Mouse (Mus musculus) neural tube, embryonic 14.5 days (tissue): ENCODE data around the gene Sun1. TPM values are rescaled to one million over a fixed set of nuclear protein-coding genes. Genes with fewer than 3 reads are reported as not detected.

Experiments
- ATAC-seq: fragments of 200-750 bp; cut with Nextera tagmentation; 2 replicates; pipeline ENCODE4 v1.8.0; 2017; ENCODE audit warnings: low read depth, mild to moderate bottlenecking, moderate TSS enrichment, moderate library complexity
- H3K27ac ChIP-seq: fragments of 300-500 bp; sonication (generic); 2 replicates; pipeline ENCODE4 v1.5.1; 2014; ENCODE audit warnings: low read depth, mild to moderate bottlenecking, control low read depth, low read length, moderate library complexity, mixed read lengths
- H3K27me3 ChIP-seq: fragments of 300-500 bp; sonication (generic); 2 replicates; pipeline ENCODE4 v1.6.1; 2014; ENCODE audit warnings: low read length; ENCODE audit not compliant: control insufficient read depth, insufficient read depth
- H3K36me3 ChIP-seq: fragments of 300-500 bp; sonication (generic); 2 replicates; pipeline ENCODE4 v1.6.1; 2014; ENCODE audit warnings: low read length, mixed read lengths; ENCODE audit not compliant: control insufficient read depth, insufficient read depth
- H3K4me1 ChIP-seq: fragments of 300-500 bp; sonication (generic); 2 replicates; pipeline ENCODE4 v1.6.1; 2014; ENCODE audit warnings: low read length; ENCODE audit not compliant: control insufficient read depth, insufficient read depth
- H3K4me2 ChIP-seq: fragments of 300-500 bp; sonication (generic); 2 replicates; pipeline ENCODE4 v1.6.1; 2014; ENCODE audit warnings: mild to moderate bottlenecking, low read depth, low read length, control low read depth
- H3K4me3 ChIP-seq: fragments of 300-500 bp; sonication (generic); 2 replicates; pipeline ENCODE4 v1.5.1; 2014; ENCODE audit warnings: low read depth, low read length, control low read depth, mixed read lengths
- H3K9ac ChIP-seq: fragments of 300-500 bp; sonication (generic); replicated peaks from 2 replicates; pipeline ENCODE4 v1.6.1; 2014; ENCODE audit warnings: low read depth, mild to moderate bottlenecking, control low read depth, low read length, mixed read lengths
- H3K9me3 ChIP-seq: fragments of 300-500 bp; sonication (generic); 2 replicates; pipeline ENCODE4 v1.6.1; 2016; ENCODE audit warnings: low read length; ENCODE audit not compliant: control insufficient read depth
- WGBS: fragments of 180-500 bp; shearing (Covaris S2); extraction: QIAGEN DNeasy Blood & Tissue Kit; methylation state at CpG from one replicate; pipeline ENCODE4 v1.1.7; 2014; 5-methylcytosine and 5-hydroxymethylcytosine counted together
- polyA plus RNA-seq: library from polyadenylated mRNA; unstranded; fragments of >200 nt; fragmentation: Nextera tagmentation; extraction: Ambion mirVana; gene quantifications from 2 replicates; pipeline ENCODE4 v1.2.1, GENCODE M21; 2014

Gene Sun1
- polyA plus RNA-seq, 1 experiment from 2014 or later, result 49.5 TPM

DNA sequence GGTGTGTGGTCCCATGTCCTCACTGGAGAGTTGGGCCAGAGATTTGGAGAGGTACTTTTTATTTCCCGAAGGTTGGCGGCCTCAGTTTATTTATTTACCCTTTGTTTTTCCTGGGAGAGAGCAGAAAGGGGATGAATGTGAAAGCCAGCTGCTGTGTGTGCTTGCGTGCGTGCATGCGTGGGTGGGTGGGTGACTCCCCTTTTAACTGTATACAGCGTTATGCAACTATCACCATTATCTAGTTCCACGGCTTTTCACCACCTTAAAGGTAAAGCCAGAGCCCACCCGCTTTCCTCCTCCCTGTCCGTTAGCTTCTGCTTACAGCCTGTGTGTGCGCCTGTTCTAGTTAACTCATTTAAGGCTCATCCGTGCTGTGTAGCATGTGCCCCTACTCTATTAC lies 1.7 kb downstream of the Sun1 start:
- H3K27me3 ChIP-seq, result no peaks in the 10 kb centered on the region
- peaks cover 25% of the 10 kb centered on the region for H3K4me1 ChIP-seq
- H3K27ac ChIP-seq, result no peak overlapping the region
- 0 out of 2 replicates have a peak, but pooled peaks cover 3% of the 10 kb centered on the region for H3K36me3 ChIP-seq
- H3K9ac ChIP-seq, result no peak overlapping the region
- peak overlapping the region; percentile 99 for H3K4me3 ChIP-seq
- H3K4me2 ChIP-seq, result peak overlapping the region; percentile 80
- no peaks in the 10 kb centered on the region for H3K9me3 ChIP-seq
- ATAC-seq, result no peak
- WGBS, result 71% methylated on average over 11 of the region's 11 CpGs

- Histone ChIP-seq H3K27ac (no peak overlapping the region), H3K4me2 (no peak overlapping the region), H3K9ac (no peak overlapping the region), H3K36me3 (0 out of 2 replicates have a peak, but pooled peaks cover 3% of the 10 kb centered on the region), H3K9me3 (no peaks in the 10 kb centered on the region), H3K4me3 (no peak overlapping the region), H3K27me3 (no peaks in the 10 kb centered on the region), H3K4me1 (peaks cover 25% of the 10 kb centered on the region)
- ATAC-seq, result no peak
- 95% methylated on average over 5 of the region's 5 CpGs for WGBS
Observed at GRCm38 (mm10) chr5:139203312-139203711, 2.9 kb downstream of the Sun1 start.

GRCm38 (mm10) chr5:139206081-139206480 lies 5.6 kb downstream of the Sun1 start:
- 65% methylated on average over 4 of the region's 4 CpGs for WGBS
- H3K9ac ChIP-seq, result no peak overlapping the region
- no peak overlapping the region for H3K27ac ChIP-seq
- H3K36me3 ChIP-seq, result 0 out of 2 replicates have a peak, but pooled peaks cover 3% of the 10 kb centered on the region
- H3K9me3 ChIP-seq, result no peaks in the 10 kb centered on the region
- H3K27me3 ChIP-seq, result no peaks in the 10 kb centered on the region
- H3K4me2 ChIP-seq, result no peak overlapping the region
- ATAC-seq, result no peak
- no peak overlapping the region for H3K4me3 ChIP-seq
- H3K4me1 ChIP-seq, result peaks cover 21% of the 10 kb centered on the region

- Histone ChIP-seq H3K9ac (no peak overlapping the region), H3K4me3 (no peak overlapping the region), H3K9me3 (no peaks in the 10 kb centered on the region), H3K4me1 (peaks cover 18% of the 10 kb centered on the region), H3K36me3 (0 out of 2 replicates have a peak, but pooled peaks cover 3% of the 10 kb centered on the region), H3K27ac (no peak overlapping the region), H3K27me3 (no peaks in the 10 kb centered on the region), H3K4me2 (no peak overlapping the region)
- 75% methylated on average over 7 of the region's 7 CpGs for WGBS
- ATAC-seq, result no peak
Observed at GRCm38 (mm10) chr5:139206525-139206924, 6.1 kb downstream of the Sun1 start.

- no peak overlapping the region for H3K4me2 ChIP-seq
- no peak for ATAC-seq
- no peak overlapping the region for H3K27ac ChIP-seq
- no peak overlapping the region for H3K9ac ChIP-seq
- 0 out of 2 replicates have a peak, but pooled peaks cover 8% of the 10 kb centered on the region for H3K4me1 ChIP-seq
- 0 out of 2 replicates have a peak, but pooled peaks cover 3% of the 10 kb centered on the region for H3K36me3 ChIP-seq
- no peaks in the 10 kb centered on the region for H3K27me3 ChIP-seq
- H3K4me3 ChIP-seq, result no peak overlapping the region
- no peaks in the 10 kb centered on the region for H3K9me3 ChIP-seq
Observed at GRCm38 (mm10) chr5:139208183-139208582, 7.7 kb downstream of the Sun1 start.

GRCm38 (mm10) chr5:139208871-139209684 lies 8.6 kb downstream of the Sun1 start:
- WGBS, result 91% methylated on average over 10 of the region's 10 CpGs
- no peak for ATAC-seq
- Histone ChIP-seq H3K27ac (no peak overlapping the region), H3K4me2 (no peak overlapping the region), H3K4me3 (no peak overlapping the region), H3K9me3 (no peaks in the 10 kb centered on the region), H3K9ac (no peak overlapping the region), H3K36me3 (no peaks in the 10 kb centered on the region), H3K4me1 (0 out of 2 replicates have a peak, but pooled peaks cover 5% of the 10 kb centered on the region), H3K27me3 (no peaks in the 10 kb centered on the region)

DNA sequence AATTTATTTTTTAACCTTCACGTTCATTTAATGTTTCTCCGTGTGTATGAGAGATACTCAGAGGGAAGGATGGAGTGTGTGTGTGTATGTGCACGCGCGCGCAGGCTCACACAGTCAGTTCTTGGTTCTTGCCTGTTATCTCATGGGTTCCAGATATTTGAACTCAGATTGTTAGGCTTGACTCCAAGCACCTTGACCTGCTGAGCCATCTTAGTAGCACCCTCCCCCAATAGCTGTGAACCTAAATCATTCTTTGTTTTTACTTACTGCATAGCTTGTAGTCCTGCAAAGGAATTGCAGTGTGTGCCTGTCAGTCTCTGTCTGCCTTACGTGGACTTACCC lies 9.2 kb downstream of the Sun1 start:
- ATAC-seq, result no peak
- H3K36me3 ChIP-seq, result no peaks in the 10 kb centered on the region
- 0 out of 2 replicates have a peak, but pooled peaks cover 5% of the 10 kb centered on the region for H3K4me1 ChIP-seq
- H3K9ac ChIP-seq, result no peak overlapping the region
- H3K27ac ChIP-seq, result no peak overlapping the region
- no peaks in the 10 kb centered on the region for H3K27me3 ChIP-seq
- no peaks in the 10 kb centered on the region for H3K9me3 ChIP-seq
- H3K4me2 ChIP-seq, result no peak overlapping the region
- no peak overlapping the region for H3K4me3 ChIP-seq
- WGBS, result 95% methylated on average over 7 of the region's 7 CpGs

DNA sequence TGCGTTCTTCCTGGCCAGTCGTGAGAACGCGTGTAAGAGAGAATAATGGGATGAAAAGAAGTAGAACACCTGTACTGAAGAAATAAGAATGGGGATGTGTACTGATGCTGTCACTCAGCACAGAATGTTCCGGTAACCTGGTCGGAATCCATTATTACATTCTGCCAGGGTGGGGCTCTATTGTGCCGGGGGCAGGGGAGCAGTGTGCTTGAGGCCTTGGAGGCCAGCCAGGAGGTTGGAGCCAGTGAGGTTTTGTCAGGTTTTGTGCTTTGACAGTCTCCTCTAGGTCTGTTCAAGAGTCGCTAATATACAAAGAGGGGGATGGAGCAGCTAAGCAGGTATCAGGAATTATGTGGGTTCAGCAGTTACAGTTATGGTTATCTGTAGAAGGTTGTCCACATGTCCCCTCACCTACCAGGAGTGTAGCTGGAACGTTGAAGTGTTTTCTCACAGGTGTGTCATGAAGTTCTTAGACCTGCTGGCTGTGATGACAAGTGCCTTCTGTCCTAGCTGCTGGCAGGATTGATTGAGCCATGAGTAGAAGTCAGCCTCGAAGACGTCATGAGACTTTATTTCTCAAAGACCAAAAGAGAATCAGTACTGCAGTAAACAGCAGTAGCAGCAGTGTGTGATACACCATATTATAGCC lies 11.4 kb downstream of the Sun1 start:
- H3K4me1 ChIP-seq, result no peaks in the 10 kb centered on the region
- 92% methylated on average over 11 of the region's 11 CpGs for WGBS
- no peaks in the 10 kb centered on the region for H3K27me3 ChIP-seq
- H3K4me2 ChIP-seq, result no peak overlapping the region
- peaks cover 8% of the 10 kb centered on the region; the same call in 1 of the 2 replicates for H3K36me3 ChIP-seq
- ATAC-seq, result no peak
- no peak overlapping the region for H3K4me3 ChIP-seq
- no peaks in the 10 kb centered on the region for H3K9me3 ChIP-seq
- no peak overlapping the region for H3K9ac ChIP-seq
- no peak overlapping the region for H3K27ac ChIP-seq

- H3K4me3 ChIP-seq, result no peak overlapping the region
- H3K27ac ChIP-seq, result no peak overlapping the region
- H3K36me3 ChIP-seq, result peaks cover 8% of the 10 kb centered on the region; the same call in 1 of the 2 replicates
- no peaks in the 10 kb centered on the region for H3K27me3 ChIP-seq
- ATAC-seq, result no peak
- H3K9ac ChIP-seq, result no peak overlapping the region
- no peaks in the 10 kb centered on the region for H3K4me1 ChIP-seq
- H3K4me2 ChIP-seq, result no peak overlapping the region
- H3K9me3 ChIP-seq, result no peaks in the 10 kb centered on the region
Observed at GRCm38 (mm10) chr5:139214298-139214697, 13.9 kb downstream of the Sun1 start.
